Mouse (Mus musculus) left cerebral cortex, postnatal 14 days (tissue): Measurements from ENCODE around the gene Mkln1. TPM values are rescaled to one million over a fixed set of nuclear protein-coding genes. Genes with fewer than 3 reads are reported as not detected.
"Not testable (repeated sequence)": the region's sequence is repeated elsewhere in the genome, so short reads cannot be mapped to it uniquely, and the experiment has no call there.

Source experiments
- DNase-seq, 2 experiments: peaks; one replicate each; pipeline ENCODE4 v3.0.0; 2021 to 2022; ENCODE audit warnings: low spot score in 2 of 2, mixed read lengths in 1 of 2
- intact Hi-C: fragments of 180-260 bp; cut with DNase I; formaldehyde crosslinking; loops from one replicate; pipeline ENCODE4 v1.15.1; 2025
- total RNA-seq, 2 experiments: library from RNA; stranded (reverse); gene quantifications; 2 replicates each; pipeline ENCODE4 v1.2.3; 2021

Gene Mkln1
- total RNA-seq, 2 experiments from 2014 or later = 126 to 136 TPM

GRCm38 (mm10) chr6:31531880-31532279, 133.3 kb downstream of the Mkln1 start:
- intact Hi-C loops = no loop called here
- no peak for DNase-seq

DNA sequence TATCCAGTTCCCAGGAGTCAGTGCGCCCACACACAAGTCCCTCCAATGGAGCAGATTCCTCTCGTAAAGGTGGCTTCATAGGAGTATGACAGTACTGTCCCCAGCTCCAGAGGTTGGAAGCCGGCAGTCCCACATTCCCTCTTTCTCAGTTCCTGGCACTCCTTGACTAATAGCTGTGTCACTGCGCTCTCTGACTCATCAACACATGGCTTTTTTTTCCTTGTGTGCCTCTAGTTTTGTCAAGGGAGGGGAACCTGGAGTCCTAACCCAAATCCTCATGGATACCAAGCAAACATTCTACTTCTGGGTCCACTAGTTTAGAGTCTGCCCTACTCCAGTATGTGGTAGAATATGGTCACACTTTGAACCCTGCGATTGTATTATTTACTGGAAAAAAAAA, 136.2 kb downstream of the Mkln1 start:
- intact Hi-C loops = no loop called here
- DNase-seq = no peak

- no peak for DNase-seq
- intact Hi-C loops = no loop called here
Observed at GRCm38 (mm10) chr6:31537193-31537592, 138.7 kb downstream of the Mkln1 start.

DNA sequence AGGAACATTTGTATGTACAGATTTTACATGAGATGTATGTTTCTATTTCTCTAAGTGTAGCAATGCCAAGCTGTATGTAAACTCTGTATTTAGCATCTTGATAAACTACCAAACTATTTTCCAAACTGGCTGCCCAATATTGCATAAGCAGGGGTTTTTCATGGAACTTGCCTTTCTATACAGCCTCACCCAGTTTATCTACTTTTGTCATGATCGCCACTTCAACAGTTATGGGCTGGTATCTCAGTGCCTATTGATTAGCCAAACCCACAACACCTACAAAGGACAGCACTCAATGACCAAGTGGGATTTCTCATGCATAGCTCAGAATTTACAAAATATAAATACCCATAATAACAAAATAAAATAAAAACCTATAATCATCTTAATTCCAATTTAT, 139.6 kb downstream of the Mkln1 start:
- intact Hi-C loops = no loop called here
- DNase-seq = no peak

- intact Hi-C loops = no loop called here
- no peak for DNase-seq
Observed at GRCm38 (mm10) chr6:31540018-31540417, 141.5 kb downstream of the Mkln1 start.

- intact Hi-C loops = no loop called here
Observed at GRCm38 (mm10) chr6:31544318-31544717, 145.8 kb downstream of the Mkln1 start.

DNA sequence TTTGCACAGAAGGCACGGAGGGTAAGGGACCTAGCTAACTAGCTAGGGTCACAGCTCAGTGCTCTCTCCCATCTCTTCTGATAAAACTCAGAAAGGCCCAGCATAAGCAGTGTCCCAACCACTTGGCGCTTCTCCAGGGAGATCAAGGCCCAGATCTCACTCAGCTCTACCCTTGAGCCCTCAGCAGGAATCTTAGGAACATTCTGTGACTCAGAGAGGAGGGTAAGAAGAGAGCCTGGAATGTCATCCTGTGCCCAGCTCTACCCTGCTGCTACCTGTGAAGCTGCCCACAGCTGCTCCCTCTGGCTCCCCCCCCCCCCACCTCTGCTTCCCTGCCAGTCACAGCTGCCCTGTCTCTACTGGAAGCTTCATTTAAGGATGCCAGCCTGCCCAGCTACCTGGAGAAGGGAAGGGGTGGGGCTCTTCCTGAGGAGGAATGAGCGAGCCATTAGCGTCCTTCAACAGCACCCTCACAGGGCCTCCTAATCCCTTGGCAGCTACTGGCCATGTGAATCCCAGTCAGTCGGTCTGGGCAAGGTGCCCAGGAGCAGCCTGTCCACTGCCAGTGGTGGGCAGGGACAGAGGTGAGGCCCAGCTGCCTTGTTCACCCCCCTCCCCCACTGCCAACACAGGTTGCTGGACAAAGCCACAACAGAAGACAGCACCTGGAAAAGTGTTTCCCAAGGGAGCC, 151.0 kb downstream of the Mkln1 start:
- peak in 1 of 2 experiments; percentile 23 for DNase-seq
- intact Hi-C loops = no loop called here

More at GRCm38 (mm10) chr6:31544318-31544717, 145.8 kb downstream of the Mkln1 start:
- no peak for DNase-seq

DNA sequence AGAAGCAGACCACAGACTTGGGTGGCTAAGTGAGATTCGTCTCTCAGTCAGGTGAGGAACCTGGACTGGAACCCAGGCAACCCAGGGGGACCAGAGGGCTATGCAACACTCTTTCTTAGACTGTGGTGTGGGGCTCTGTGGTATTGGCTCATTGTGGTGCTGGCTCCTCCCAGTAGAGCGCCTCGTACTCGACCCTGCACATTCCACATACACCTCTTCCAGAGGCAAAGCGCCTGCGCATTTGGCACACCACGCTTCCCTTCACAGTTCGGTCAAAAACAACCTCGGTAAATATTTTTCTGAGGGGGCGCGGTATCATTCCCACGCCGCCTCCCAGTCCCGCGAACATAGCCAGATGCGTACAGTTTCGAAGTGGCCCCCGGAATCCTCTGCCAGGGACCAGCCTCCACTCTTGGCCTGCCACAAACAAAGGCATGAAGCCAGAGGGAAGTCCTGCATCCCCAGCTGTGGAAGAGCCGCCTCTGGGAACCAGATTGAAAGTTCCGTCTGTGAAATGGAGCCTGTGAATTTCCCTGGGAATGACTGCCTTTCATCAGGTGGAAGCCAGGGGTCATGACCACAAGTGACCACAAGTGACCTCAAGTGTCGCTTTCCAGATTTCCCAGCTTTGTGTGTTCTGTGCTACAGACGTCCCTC, 152.5 kb downstream of the Mkln1 start:
- DNase-seq = no peak
- intact Hi-C loops = no loop called here

DNA sequence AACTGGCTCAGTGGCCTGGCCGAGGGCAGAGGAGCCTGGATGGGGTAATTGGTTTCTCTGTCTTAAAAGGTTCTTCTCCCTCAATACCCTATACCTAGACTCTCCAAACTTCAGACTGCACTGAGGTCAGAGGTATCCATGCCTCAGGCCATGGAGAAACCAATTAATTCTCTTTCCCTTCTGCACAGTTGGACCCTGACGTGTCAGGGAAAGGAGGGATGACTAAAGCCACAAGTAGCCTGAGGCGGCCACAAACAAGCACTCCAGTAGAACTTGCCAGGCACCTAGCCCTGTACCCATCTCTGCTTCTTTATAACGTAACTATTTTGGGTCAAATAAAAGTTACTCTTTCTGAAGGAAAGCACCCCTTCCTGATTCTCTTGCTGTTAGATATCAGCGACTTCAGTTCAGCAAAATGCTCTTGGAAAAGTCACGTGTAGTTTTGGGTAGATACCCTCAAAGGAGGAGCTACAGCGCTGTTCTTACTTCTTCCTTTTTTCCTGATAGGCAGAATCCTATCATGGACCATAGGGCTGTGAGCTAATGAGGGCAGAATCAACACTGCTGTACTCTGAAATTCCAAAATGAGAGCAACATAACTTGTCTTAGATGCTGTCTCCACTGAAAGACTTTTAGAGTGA, 158.0 kb downstream of the Mkln1 start:
- DNase-seq = no peak
- intact Hi-C loops = no loop called here

DNA sequence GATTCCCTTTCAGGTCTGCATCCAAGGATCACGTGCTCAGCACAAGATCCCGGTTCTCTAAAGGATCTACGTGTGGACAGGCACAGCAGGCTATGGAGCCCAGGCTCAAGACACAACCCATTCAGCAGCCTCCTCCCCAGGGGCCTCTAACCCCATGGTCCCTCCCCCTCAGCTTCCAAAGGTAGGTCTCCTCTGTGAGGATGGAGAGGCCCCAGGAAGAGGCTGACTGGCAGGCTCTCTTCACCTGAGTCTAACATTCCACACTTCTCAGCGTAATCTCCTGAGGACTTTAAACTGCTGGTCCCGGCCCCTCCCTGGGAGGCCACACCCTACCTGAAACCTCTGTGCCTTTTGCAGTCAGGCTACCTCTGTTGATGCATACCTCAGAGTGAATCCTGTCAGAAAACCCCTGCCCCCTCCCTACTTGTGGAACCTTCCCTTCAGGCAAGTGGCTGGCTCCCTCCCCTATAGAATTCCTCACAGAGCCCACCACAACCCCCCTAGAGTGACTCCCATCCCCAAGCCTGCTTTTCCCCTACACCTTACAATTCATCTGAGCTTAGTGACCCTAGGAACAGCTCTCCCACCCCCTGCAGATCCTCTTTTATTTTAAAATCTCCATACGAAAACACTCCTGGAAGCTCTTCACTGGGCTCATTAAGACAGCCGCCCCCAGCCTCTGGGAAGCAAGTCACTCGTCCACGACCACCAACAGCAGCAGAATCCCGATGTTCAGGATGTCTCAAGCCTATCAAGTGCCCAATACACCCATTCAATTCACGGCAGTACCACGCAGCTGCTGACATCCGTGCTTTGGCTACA, 161.8 kb downstream of the Mkln1 start:
- intact Hi-C loops = no loop called here
- no peak for DNase-seq

DNA sequence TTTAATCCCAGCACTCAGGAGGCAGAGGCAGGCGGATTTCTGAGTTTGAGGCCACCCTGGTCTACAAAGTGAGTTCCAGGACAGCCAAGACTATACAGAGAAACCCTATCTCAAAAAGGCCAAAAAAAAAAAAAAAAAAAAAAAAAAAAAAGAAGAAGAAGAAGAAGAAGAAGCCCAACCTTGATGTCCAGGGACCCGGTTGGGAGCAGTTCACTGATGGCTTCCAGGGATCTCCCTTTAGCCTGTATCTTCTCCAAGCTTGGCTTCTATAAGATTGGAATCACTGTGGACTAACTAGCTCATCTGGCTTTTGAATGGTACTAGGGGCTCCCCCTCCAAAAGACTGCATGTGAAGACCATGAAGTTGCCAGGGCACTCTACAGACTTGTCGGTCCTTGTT, 163.4 kb downstream of the Mkln1 start:
- intact Hi-C loops, DNase-seq: not testable (repeated sequence)

DNA sequence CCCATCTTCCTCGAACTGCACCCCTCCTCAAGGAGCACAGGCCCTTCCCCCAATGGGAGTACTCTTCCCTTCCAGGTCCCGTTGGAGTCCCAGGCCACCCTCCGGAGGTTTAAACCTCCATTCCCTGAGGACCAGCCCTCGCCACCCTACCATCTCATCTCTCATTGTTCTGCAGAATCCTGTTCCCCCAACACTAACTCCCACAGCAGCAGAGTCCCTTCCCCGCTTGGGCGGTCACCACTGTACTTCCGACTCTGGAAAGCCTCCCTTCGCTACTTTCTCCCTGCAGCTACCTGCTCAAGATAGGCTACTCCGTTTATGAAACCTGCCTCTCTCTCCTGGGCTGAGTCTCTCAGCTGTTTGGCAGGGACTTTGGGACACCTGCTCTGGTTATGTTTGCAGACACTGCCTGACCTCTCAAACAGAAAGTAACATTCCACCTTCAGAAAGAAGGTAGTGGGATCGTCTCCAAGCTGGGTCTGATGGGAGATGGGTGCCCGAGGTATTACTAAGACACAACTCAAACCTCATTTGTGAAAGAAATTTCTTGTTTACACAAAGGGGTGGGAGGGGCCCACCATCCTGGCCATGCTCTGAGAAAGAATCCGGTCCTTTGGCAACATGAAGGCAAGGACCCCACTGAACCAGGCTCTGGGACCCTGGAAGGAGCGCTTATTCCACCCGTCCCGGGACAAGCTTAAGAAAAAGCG, 164.0 kb downstream of the Mkln1 start:
- intact Hi-C loops = no loop called here
- DNase-seq = no peak

- peak; percentile 47 to 54 for DNase-seq
- intact Hi-C loops = no loop called here
Observed at GRCm38 (mm10) chr6:31563235-31564181, 165.0 kb downstream of the Mkln1 start, which contains the start of gene Podxl. TSS of gene Podxl (minus strand) at chr6:31563981.

GRCm38 (mm10) chr6:31564182-31564531, 165.6 kb downstream of the Mkln1 start:
- DNase-seq = no peak
- intact Hi-C loops = no loop called here

DNA sequence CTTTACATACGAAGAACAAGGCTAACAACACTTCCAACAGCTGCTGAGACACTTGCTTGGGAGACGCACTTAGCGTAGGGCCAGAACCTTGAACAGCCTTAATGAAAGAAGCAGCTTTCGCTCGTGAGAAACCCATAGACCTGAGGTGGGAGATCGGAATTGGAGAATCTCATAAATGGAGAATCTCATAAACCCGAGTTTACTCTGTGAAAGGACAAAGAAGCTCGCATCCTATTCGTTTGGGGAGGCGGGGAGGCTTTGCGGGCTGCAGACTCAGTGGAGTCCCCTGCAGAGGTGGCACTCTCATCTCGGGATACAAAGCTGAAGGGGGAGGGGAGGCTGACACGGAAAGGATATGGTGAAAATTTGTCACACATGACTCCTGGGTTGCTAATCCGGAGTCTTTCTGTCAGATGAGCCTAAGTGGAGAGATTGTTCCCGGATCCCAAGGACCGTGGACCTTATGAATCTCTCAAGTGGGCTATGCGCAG, 166.4 kb downstream of the Mkln1 start:
- intact Hi-C loops = no loop called here
- no peak for DNase-seq
